Mouse (Mus musculus): ENCODE measurements at regions not wholly inside any gene's neighbourhood (a gene's known extent, or its start where the extent isn't known, plus 50 kb on each side); places are given as distances from the start of the nearest gene placed in this dataset.
A peak's percentile ranks its signal among the peaks of the same experiment; 100 is the strongest.

DNA sequence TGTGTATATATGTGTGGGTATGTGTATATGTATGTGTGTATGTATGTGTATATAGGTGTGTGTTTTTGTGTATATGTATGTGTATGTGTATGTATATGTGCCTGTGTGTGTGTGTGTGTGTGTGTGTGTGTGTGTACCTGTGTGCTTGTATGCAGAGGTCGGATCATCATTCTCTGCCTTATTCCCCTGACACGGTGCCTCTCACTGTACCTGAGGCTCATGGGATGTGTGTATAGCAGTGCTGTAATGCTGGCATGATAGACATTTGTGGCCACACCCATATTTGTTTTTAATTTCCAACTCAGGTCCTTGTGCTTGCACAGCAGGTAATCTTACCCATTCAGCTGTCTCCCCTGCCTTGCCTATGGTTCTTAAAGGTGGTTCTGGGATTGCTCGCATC, 402.1 kb upstream of the Tmpo start:
- DNase-seq (ENCODE audit: low spot score), result no peak

DNA sequence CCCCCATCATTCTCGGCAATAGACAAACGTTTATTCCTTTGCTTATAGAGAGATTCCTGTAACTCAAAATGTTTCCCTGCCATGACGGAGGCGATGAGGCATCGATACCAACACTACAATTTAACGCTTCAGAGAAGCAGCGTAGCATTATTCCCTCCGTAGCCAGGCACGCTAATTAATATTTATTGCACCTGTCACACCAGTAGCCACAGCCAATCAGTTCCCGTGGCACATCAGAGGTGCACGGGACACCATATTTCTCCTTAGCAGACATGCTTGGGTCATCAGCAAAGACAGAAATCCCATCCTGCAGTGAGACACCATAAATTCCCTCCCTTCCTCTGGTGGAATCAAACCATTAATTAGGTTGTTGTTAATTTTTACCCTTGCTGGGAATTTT, 399.8 kb upstream of the Tmpo start:
- no peak for DNase-seq (ENCODE audit: low spot score)

DNA sequence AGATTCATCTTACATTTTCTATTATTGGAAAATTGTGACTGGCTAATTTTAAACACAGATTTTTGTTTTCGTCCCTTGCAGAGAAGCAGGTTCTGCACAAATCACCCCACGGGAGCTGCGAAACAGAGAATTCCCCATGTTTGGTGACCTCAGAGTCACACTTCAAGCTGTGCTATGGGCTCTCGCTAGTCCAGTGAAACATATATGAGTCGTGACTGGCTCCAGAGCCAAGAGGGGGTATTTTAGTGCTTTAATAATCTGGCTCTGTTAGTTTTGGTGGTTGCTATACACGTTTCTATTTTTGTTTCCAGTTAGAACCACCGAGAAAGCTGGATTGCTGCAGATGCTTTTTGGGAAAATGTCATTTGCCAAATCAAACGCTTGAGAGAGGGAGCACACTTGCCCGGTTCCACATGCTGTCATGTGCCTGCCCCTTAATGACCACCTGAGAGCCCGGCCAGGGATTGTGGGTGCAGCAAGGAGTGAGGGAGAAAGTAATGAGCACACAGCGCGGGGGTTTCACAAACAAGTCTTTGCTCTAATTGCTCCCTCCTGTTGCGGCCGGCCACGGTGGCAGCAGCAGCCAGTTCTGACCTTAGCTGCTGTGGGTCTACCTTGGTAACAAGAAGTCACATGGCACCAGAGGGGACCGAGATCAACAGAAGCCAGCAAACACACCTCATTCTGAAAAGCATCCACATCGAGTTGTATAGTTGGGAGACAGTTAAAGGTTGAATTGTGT, 394.4 kb upstream of the Tmpo start:
- no peak for DNase-seq (ENCODE audit: low spot score)

DNA sequence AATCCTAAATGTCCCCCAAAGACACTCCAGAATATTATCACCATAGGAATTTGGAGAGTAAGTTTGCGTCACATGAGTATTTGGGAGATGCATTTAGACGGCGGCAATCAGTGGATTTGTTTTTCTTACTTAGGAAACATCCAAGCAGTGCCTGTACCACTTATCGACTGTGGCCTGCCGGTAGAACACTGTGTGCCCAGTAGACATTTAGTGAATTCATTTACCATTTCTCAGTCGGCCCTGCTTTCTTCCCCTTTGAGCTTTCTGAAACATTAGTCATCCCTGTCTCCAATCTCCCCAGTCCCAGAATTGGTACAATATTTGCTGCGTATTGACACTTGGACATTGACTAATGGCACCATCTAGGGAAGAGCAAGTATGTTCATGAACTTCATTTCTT, 391.7 kb upstream of the Tmpo start:
- DNase-seq (ENCODE audit: low spot score), result no peak

DNA sequence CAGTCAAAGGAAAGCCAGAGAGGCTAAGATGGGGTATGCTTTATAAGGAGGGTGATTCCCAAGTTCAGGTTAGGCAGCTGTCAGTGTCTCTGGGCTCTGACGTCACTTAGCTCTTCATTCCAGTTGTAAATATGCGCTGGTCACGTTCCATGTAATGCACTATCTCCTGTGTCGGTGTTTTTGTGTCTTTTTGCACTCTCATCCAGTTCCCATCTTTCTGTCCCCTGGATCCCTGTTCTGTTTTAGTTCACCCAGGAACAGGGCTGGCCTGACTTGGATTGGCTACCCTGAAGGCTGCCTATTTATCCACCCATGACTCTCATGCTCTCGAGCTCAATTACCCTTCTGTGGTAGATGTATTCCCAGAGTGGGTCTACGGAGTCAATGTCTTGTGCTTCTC, 387.9 kb upstream of the Tmpo start:
- no peak for DNase-seq (ENCODE audit: low spot score)

DNA sequence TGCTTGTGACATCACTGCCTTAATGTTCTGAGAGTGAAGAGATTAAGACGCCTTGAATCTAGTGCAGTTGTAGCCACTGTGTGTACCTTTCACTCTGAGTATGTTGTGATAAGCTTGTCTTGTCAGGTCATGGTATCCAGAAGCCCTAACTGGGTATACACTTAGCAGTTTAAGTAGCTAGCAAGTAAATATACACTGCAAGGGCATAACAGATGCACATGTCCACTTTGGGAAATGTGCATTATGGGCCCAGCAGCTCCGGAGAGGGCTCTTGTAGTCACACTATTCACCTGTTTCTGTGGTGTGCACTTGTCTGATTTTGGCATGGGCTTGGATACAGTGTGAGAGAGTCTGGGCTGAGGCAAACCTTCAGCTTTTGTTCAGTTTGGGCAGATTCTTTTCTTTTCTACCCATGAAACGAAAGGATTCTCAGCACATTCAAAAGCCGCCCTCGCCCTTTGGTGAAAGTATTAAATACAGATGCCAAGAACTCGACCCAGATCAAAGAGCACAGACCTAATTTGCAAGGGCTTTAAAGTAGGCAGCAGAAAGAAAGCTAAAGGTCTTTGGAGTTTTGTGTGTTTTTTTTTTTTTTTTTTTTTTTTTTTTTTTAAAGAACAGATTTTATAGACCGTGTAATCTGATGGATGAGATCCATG, 385.1 kb upstream of the Tmpo start:
- DNase-seq (ENCODE audit: low spot score), result no peak

DNA sequence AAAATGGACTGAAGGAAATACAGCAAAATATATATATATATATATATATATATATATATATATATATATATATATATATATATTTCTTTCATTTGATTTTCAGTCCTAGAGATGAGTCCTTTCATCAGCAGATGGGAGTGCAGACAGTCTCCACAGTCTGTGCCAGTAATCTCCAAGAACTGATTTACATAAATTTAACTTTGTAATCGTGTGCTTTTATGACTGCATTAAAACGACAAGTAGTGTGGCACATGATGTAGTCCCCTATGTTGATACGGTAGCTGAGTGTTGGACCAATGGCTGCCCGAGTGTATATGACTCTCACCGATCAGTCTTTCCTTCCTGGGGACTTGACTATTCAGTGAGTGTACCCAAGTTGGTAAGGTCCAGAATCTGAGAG, 378.2 kb upstream of the Tmpo start:
- no peak for DNase-seq (ENCODE audit: low spot score)

DNA sequence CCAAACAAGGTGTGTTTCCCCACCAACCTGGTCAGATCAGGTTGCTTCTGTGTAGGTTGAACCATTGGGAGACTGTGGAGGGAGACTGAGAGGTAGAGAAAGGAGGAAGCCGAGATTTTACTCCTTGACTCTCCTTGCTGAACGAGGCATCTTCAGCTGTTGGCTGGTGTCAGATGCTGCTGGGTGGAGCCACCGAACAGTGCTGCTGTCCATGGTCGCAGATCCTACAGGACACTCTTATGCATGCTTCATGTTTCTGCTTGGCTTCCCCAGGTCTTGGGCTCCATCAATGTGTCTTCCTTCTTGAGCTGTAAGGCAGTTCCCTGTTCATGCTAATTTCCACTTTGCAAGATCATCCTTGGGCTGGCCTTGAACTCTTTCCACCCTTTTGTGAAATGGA, 367.0 kb upstream of the Tmpo start:
- no peak for DNase-seq (ENCODE audit: low spot score)

DNA sequence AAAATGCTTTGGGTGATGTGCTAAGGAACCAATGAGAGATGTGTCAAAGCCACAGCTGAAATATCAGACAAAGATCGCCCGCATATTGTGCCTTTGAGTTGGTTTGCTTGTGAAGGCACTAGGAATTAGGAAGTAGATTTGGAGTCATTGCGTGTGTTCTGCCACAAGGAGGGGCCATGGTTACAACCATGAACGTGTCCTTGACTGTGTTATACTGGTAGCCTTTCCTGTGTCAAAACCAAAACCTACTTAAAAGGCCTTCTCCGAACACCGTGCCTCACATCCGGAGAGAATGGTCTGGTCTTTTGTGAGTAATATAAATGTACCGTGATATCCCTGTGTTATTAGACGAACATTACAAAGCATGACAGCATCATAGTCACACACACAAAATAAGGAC, 365.0 kb upstream of the Tmpo start:
- peak; percentile 41 for DNase-seq (ENCODE audit: low spot score)

DNA sequence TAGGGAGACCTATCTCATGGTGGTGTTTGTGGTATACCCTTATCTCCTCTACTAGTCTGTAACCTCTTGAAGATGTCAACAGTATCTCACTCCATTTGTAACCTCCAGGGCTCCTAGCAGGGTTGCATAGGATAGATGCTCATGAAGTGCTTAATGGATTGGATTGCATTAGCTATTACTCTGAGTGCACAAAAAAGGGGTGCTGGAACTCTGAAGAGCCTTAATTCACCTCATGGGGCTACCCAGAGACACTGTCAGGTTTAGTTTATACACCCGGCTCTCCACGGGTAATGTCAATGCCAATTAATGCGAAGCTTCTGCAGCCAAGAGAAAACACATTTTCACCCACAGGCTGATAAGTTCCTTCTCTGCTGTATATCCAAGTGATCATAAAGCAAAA, 364.3 kb upstream of the Tmpo start:
- DNase-seq (ENCODE audit: low spot score), result no peak

DNA sequence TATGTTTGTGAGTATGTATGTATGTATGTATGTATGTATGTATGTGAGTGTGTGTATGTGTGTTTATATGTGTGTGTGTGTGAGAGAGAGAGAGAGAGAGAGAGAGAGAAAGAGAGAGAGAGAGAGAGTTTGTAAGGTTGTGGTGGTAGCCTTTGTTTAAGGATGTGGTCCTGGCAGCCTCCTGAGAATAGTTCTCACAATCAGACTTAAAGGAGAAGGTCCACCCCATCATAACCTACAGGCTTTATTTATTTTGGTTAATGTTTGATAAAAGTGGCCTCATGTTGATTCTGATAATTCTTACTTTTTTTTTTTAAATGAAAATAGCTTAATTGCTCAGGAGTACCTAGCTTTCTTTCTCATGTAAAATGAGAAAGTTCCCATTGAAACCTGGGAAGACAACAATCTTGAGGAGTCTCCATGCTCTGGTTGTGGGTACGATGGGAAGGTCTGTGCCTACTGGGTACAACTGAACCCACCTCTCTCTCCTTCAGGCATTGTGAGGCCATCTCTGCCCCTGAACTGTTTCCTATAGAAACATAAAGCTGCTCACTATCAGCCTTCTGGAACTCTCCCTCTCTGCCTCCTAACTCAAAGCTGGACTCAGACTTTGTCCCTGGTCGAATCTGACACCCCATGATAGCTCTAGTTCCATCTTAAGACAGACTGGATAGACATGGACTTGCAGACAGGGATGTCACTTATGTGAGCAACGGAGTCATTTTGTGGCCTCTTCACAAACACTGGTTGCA, 362.2 kb upstream of the Tmpo start:
- no peak for DNase-seq (ENCODE audit: low spot score)

DNA sequence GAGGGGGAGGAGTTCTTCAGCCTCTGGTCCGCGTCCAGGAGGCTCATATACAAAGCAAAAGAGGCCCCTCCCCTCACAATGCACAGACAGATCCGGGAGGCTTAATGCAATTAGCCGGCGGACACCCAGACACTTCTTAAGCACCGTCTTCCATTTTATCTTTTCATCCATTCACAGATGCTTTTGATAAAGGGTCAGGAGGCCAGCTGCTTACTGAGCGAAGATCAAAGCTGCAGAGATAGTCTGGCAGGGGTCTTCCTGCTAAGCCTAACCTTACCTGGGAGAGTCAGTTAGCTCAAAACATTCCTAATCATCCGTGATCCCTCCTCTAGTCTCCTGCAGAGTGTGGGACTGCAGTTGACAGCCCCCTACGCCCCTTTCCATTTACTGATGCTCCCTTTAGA, 361.1 kb upstream of the Tmpo start:
- no peak for DNase-seq (ENCODE audit: low spot score)

DNA sequence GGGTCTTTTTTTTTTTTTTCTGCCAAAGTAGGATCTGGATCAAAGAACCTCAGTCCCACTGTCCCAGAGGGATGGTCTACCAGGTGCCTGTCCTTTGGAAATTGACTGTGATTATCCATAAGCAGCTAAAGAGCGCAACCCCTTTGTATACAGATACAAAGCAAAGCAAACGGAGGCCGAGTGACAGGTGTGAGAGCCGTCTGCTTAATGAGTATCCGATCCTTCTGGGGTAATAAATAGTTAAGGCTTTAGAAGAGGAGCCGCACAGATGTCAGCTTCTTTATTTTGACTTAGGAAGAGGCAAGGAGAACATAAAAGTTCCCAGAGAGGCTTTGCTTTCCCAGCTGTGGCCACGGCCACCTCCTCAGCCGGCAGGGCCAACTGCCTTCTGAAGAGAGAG, 356.1 kb upstream of the Tmpo start:
- no peak for DNase-seq (ENCODE audit: low spot score)

DNA sequence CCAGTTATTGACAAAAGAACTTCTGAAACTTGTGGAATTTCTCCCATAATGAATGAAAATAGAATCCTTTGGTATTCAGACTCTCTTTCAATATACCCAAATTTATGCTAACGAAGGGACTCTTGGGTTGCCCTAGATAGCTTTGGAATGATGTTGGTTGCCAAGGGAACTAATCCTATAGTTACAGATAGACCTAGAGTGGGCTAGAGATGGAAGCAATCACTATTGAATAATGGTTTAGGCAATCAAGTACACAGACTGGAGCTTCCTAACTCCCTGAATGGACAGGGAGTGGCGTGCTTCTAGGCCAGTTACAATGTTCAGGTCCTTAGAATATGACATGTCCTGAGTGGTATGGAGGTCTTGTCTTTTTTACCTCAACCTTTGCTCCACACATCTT, 354.3 kb upstream of the Tmpo start:
- DNase-seq (ENCODE audit: low spot score), result no peak

DNA sequence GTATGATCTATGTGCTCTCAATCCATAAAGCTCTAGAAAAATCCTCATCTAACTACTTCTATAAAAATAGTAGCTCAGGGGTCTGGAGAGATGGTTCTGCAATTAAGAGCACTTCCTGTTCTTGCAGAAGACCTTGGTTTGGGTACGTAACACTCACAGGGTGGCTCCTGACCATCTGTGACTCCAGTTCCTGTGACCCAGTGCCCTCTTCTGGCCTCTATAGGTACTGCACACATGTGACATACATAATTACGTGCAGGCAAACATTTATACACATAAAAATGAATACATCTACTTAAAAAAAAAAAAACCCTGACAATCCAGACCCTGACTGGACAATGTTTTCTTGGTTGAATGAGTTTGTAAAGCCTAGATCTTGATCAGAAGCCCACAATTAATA, 347.2 kb upstream of the Tmpo start:
- DNase-seq (ENCODE audit: low spot score), result no peak

DNA sequence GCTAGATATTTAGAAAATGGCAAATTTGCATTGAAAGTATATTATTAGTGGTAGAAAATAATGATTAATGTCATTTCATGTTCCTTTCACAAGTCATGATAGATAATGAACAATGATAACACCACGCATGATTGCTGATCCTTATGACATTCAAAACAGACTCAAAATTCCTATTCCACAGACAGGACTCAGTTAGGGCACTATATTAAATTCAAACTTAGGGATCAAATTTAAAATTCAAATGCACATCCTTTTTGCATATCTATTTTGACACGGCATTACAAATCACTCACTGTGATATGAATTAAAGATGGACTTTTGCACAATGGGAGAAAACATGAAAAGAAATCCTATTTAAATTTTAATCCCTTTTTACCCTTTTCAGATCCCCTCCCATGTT, 340.1 kb upstream of the Tmpo start:
- no peak for DNase-seq (ENCODE audit: low spot score)

DNA sequence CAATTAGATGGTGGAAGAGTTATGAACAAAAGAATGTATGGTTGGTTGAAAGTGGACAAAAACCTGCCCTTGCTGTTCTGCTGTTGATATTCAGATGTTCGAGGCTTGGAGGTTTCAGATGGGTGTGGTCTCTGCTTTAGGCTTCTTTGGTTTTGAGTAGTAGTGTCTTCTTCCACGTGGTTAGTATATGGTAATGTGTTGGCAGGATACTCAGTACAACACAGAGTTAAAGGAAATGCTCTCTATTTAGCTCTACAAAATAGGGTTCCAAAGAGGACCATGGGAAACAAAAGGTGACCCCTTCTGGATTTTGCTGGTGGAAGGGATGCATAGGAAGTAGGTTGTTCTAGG, 333.9 kb upstream of the Tmpo start:
- no peak for DNase-seq (ENCODE audit: low spot score)

DNA sequence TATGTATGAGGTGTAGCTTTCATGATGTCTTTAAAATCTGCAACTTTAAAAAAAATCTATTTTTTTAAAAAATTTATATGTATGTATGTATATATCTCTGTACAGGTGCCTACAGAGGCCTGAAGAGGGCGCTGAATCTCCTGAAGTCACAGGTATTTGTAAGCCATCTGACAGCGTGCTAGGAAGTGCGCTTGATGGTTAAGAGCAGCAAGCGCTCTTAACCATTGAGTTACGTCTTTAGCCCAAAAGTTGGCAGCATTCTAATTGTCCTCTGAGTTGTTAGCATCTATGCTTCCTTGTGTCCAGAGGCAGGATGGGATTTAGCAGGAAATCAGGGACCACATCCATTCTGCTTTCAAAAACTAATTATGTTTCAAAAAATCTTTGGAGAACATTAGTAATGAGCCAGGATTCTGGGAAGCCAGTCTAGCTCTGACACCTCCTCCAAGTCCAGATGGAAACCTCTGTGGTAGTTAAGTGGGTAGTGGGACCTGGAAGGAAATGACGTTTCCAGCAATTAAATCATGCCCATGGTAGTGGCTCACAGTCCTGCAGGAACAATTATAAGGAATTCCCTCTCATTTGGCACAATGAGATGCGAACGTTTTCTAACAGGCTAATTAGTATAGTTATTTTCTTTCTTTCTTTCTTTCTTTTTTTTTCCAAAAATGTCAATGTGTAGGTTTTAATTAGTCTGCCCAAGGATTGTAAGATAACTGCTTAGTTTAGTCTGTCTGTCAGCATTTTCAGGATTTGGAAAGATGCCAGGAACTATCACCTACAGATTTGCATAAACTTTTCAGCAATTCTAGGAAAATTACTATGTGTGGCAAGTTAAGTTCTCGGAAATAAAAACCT, 333.3 kb upstream of the Tmpo start:
- DNase-seq (ENCODE audit: low spot score), result no peak

DNA sequence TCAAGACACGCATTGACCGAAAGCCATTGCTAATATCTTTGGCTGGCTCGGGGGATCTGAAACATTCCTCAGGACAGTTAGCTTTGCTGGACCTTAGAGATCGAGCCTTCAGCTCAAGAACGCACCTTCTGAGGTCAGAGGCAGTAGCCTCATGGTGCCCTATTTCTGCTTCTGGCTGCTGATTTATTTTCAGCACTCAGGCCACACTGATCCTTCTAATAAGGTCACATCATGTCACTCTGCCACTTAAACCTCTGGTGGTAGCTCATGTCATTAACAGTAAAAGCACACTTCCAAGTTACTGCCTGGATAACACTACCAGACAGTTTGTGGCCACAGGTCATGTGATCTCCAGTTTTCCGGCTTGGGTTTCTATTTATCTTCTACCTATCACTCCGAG, 325.9 kb upstream of the Tmpo start:
- DNase-seq (ENCODE audit: low spot score), result no peak

DNA sequence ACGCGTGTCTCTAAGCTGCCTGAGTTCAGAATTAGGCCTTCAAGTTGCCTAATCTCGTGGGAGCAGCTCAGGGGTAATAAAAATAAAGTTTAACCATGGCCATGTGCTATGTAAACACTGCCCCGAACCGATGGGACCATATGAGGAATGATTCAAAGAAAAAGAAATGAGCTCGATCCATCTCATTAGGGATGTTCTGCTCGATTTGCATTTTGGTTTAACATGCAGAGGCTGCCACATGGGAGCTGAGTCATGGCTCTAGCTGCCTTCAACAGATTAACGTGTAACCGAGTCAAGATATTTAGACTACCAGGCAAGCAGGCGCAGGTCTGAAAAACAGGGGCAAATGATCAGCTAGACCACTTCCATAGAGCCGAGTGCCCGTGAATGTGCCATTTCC, 323.8 kb upstream of the Tmpo start:
- DNase-seq (ENCODE audit: low spot score), result no peak

DNA sequence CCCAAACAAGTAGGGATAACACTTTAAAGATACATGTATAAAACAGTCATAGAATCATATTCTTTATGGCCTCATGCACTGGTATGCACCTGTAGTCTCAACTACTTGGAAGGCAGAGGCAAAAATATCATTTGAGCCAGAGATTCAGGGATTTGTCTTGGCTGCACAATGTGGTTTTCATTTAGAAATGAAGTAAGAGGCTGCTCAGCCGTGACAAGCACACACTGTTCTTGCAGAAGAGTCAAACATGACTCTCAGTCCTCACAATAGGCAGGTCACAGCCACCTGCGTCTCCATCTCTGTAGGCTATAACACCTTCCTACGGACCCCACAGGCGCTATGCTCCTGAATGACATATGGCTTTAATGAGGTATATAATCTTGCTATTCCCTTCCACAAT, 317.4 kb upstream of the Tmpo start:
- peak; percentile 9 for DNase-seq (ENCODE audit: low spot score)

DNA sequence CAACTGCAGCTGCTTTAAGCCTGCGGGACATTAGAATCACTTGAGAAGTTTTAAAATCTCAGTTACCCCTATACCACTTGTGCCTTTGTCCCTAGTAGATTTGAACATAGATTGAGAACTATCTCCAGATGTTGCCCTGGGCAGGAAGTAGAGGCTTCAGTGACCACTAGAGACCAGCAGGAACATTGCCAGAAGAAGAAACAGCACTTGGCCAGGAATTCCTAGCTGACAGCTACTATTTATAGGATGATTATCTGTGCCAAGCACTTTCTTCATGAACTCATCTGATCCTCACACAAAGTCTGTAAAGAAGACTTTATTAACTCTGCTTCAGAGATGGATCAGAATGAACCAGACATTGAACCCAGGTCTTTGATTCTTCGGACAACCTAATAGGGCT, 283.6 kb upstream of the Tmpo start:
- DNase-seq (ENCODE audit: low spot score), result no peak
